Mouse (Mus musculus): ENCODE measurements around the gene Fam198a. TPM values are rescaled to one million over a fixed set of nuclear protein-coding genes. Genes with fewer than 3 reads are reported as not detected.

The Fam198a gene
- polyA plus RNA-seq, 1 experiment from 2014 or later: 1.6 TPM

- TF ChIP-seq EP300 (IDR thresholded peaks at IDR 0.05) (no peak), CTCF (IDR thresholded peaks at IDR 0.05) (no peak)
- no peak overlapping the region for H3K27ac ChIP-seq (ENCODE audit: low read length)
- H3K4me2 ChIP-seq (replicated peaks; ENCODE audit: low read depth, low read length): no peak overlapping the region
- H3K4me3 ChIP-seq (ENCODE audit: low read depth, low read length): no peak overlapping the region
- no peaks in the 10 kb centered on the region for H3K9me3 ChIP-seq (ENCODE audit: low read length)
- ATAC-seq: no peak
- H3K36me3 ChIP-seq (ENCODE audit: insufficient read depth, low read length): no peaks in the 10 kb centered on the region
- H3K9ac ChIP-seq (replicated peaks; ENCODE audit: low read depth): no peak overlapping the region
- H3K27me3 ChIP-seq (replicated peaks; ENCODE audit: insufficient read depth, low read length): no peaks in the 10 kb centered on the region
- no peaks in the 10 kb centered on the region for H3K4me1 ChIP-seq (ENCODE audit: insufficient read depth, low read depth, low read length)
- no peak for DNase-seq (ENCODE audit: low spot score)
- 72% methylated on average over 1 of the region's 1 CpGs for WGBS
These were observed 22.4 kb downstream of the Fam198a start for GRCm38 (mm10) chr9:121973207-121973606.

GRCm38 (mm10) chr9:121974141-121974986 is 23.6 kb downstream of the Fam198a start:
- Histone ChIP-seq H3K4me1 (ENCODE audit: insufficient read depth, low read depth, low read length) (no peaks in the 10 kb centered on the region), H3K36me3 (ENCODE audit: insufficient read depth, low read length) (no peaks in the 10 kb centered on the region), H3K4me3 (ENCODE audit: low read depth, low read length) (no peak overlapping the region), H3K4me2 (replicated peaks; ENCODE audit: low read depth, low read length) (no peak overlapping the region), H3K9ac (replicated peaks; ENCODE audit: low read depth) (no peak overlapping the region), H3K27me3 (replicated peaks; ENCODE audit: insufficient read depth, low read length) (no peaks in the 10 kb centered on the region), H3K27ac (ENCODE audit: low read length) (no peak overlapping the region), H3K9me3 (ENCODE audit: low read length) (no peaks in the 10 kb centered on the region)
- ATAC-seq (no peak), DNase-seq (ENCODE audit: low spot score) (no peak)
- WGBS: 64% methylated on average over 12 of the region's 12 CpGs
- TF ChIP-seq EP300 (IDR thresholded peaks at IDR 0.05): no peak
- no peak for TF ChIP-seq CTCF (IDR thresholded peaks at IDR 0.05)

- no peak overlapping the region for H3K4me3 ChIP-seq (ENCODE audit: low read depth, low read length)
- DNase-seq (ENCODE audit: low spot score) (no peak), ATAC-seq (no peak)
- H3K9ac ChIP-seq (replicated peaks; ENCODE audit: low read depth): no peak overlapping the region
- H3K4me1 ChIP-seq (ENCODE audit: insufficient read depth, low read depth, low read length): no peaks in the 10 kb centered on the region
- WGBS: 64% methylated on average over 2 of the region's 2 CpGs
- H3K27me3 ChIP-seq (replicated peaks; ENCODE audit: insufficient read depth, low read length): no peaks in the 10 kb centered on the region
- TF ChIP-seq EP300 (IDR thresholded peaks at IDR 0.05): no peak
- TF ChIP-seq CTCF (IDR thresholded peaks at IDR 0.05): no peak
- H3K36me3 ChIP-seq (ENCODE audit: insufficient read depth, low read length): no peaks in the 10 kb centered on the region
- H3K4me2 ChIP-seq (replicated peaks; ENCODE audit: low read depth, low read length): no peak overlapping the region
- H3K27ac ChIP-seq (ENCODE audit: low read length): no peak overlapping the region
- no peaks in the 10 kb centered on the region for H3K9me3 ChIP-seq (ENCODE audit: low read length)
These were observed 24.5 kb downstream of the Fam198a start for GRCm38 (mm10) chr9:121975321-121975720.

GRCm38 (mm10) chr9:121981046-121981445 is 30.3 kb downstream of the Fam198a start:
- 75% methylated on average over 9 of the region's 9 CpGs for WGBS
- no peaks in the 10 kb centered on the region for H3K36me3 ChIP-seq (ENCODE audit: insufficient read depth, low read length)
- DNase-seq (ENCODE audit: low spot score) (no peak), ATAC-seq (no peak)
- no peak overlapping the region for H3K27ac ChIP-seq (ENCODE audit: low read length)
- H3K4me2 ChIP-seq (replicated peaks; ENCODE audit: low read depth, low read length): no peak overlapping the region
- no peaks in the 10 kb centered on the region for H3K9me3 ChIP-seq (ENCODE audit: low read length)
- H3K27me3 ChIP-seq (replicated peaks; ENCODE audit: insufficient read depth, low read length): no peaks in the 10 kb centered on the region
- TF ChIP-seq EP300 (IDR thresholded peaks at IDR 0.05): no peak
- no peak for TF ChIP-seq CTCF (IDR thresholded peaks at IDR 0.05)
- no peak overlapping the region for H3K9ac ChIP-seq (replicated peaks; ENCODE audit: low read depth)
- no peak overlapping the region for H3K4me3 ChIP-seq (ENCODE audit: low read depth, low read length)
- no peaks in the 10 kb centered on the region for H3K4me1 ChIP-seq (ENCODE audit: insufficient read depth, low read depth, low read length)

GRCm38 (mm10) chr9:121981466-121982105 is 30.8 kb downstream of the Fam198a start:
- DNase-seq (ENCODE audit: low spot score): no peak
- no peak for TF ChIP-seq CTCF (IDR thresholded peaks at IDR 0.05)
- TF ChIP-seq EP300 (IDR thresholded peaks at IDR 0.05): no peak
- Histone ChIP-seq H3K9ac (replicated peaks; ENCODE audit: low read depth) (no peak overlapping the region), H3K27me3 (replicated peaks; ENCODE audit: insufficient read depth, low read length) (no peaks in the 10 kb centered on the region), H3K4me3 (ENCODE audit: low read depth, low read length) (no peak overlapping the region), H3K4me2 (replicated peaks; ENCODE audit: low read depth, low read length) (no peak overlapping the region), H3K27ac (ENCODE audit: low read length) (no peak overlapping the region), H3K4me1 (ENCODE audit: insufficient read depth, low read depth, low read length) (no peaks in the 10 kb centered on the region), H3K36me3 (ENCODE audit: insufficient read depth, low read length) (no peaks in the 10 kb centered on the region), H3K9me3 (ENCODE audit: low read length) (no peaks in the 10 kb centered on the region)
- 83% methylated on average over 10 of the region's 10 CpGs for WGBS
- ATAC-seq: no peak

GRCm38 (mm10) chr9:121982214-121982613 is 31.4 kb downstream of the Fam198a start:
- 96% methylated on average over 22 of the region's 22 CpGs for WGBS
- no peak overlapping the region for H3K27ac ChIP-seq (ENCODE audit: low read length)
- TF ChIP-seq EP300 (IDR thresholded peaks at IDR 0.05) (no peak), CTCF (IDR thresholded peaks at IDR 0.05) (no peak)
- no peak overlapping the region for H3K4me2 ChIP-seq (replicated peaks; ENCODE audit: low read depth, low read length)
- no peak overlapping the region for H3K4me3 ChIP-seq (ENCODE audit: low read depth, low read length)
- H3K9me3 ChIP-seq (ENCODE audit: low read length): no peaks in the 10 kb centered on the region
- no peak overlapping the region for H3K9ac ChIP-seq (replicated peaks; ENCODE audit: low read depth)
- no peaks in the 10 kb centered on the region for H3K4me1 ChIP-seq (ENCODE audit: insufficient read depth, low read depth, low read length)
- no peak for ATAC-seq
- H3K27me3 ChIP-seq (replicated peaks; ENCODE audit: insufficient read depth, low read length): no peaks in the 10 kb centered on the region
- no peaks in the 10 kb centered on the region for H3K36me3 ChIP-seq (ENCODE audit: insufficient read depth, low read length)
- DNase-seq (ENCODE audit: low spot score): no peak

Data from lung, postnatal 0 days (tissue).